Mouse (Mus musculus): ENCODE measurements at regions not wholly inside any gene's neighbourhood (a gene's known extent, or its start where the extent isn't known, plus 50 kb on each side); places are given as distances from the start of the nearest gene placed in this dataset.

GRCm38 (mm10) chr10:39248486-39248885 is 84.9 kb upstream of the Ccn6 start:
- no peak for TF ChIP-seq CTCF (IDR thresholded peaks at IDR 0.05; ENCODE audit: borderline replicate concordance, insufficient read depth, low read length)
- no peak for TF ChIP-seq POLR2A (IDR thresholded peaks at IDR 0.05; ENCODE audit: low read depth, low read length)

Measured in embryonic fibroblast, embryonic 13.5 days (primary cell).